Mouse (Mus musculus): ENCODE measurements around the gene Xlr4a. TPM values are rescaled to one million over a fixed set of nuclear protein-coding genes. Genes with fewer than 3 reads are reported as not detected.

The Xlr4a gene
- total RNA-seq, 2 experiments from 2014 or later, result not detected

DNA sequence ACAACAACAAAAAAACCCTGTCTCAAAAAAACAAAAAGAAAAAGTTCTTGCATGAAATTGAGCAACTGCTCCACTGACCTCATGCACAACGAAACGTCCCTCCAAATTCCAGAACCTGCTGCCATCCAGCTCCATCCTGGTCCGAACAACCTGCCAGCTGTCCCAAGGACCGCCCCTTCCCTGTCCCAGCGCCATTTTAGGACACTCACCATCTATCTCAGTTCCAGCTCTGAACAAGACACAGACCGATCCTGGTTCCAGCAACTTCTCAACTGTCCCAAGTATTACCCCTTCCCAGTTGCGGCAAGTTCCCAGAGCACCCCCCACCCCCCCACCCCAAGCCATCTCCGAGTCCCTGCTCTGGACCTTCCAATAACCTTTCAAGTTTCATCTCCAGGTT, 43.4 kb downstream of the Xlr4a start:
- intact Hi-C loops (cut with DNase I), result no loop called here
- Histone ChIP-seq H3K4me3 (no peak overlapping the region), H3K27ac (no peak overlapping the region)
- DNase-seq, result no peak
- TF ChIP-seq CTCF (IDR thresholded peaks at IDR 0.05), result no peak

DNA sequence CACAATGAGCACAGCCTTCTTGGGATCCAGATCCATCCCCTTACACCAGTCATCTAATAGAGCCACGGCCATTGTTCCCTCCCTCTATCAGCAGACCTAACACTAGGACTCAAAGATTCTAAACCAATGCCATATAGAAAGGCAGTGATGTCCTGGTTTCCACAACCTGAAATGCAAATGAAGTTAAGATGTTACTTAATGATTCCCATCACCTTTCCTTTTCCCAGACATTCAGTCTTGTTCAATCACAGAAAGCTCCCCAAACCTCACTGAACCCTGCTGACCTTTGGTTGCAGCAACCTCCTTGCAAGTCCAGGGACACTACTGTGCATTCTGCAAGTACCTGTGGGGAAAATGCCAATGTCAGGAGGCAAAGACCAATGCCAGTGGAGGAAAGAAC, 45.3 kb downstream of the Xlr4a start, which contains the start of gene Pnma5:
Gene Pnma5 (minus strand): TSS at position 101 of the 400 bp plus-strand sequence.
- DNase-seq, result no peak
- intact Hi-C loops (cut with DNase I), result no loop called here
- no peak for TF ChIP-seq CTCF (IDR thresholded peaks at IDR 0.05)
- Histone ChIP-seq H3K27ac (no peak within 1 kb of the TSS), H3K4me3 (no peak within 1 kb of the TSS)

Other genes starting within 250 kb of the Xlr4a start
- 10 to 100 TPM; 24.4 to 28.6 TPM for gene Cetn2, start 164.1 kb downstream of the Xlr4a start, total RNA-seq (2021)
- gene Nsdhl, start 163.9 kb downstream of the Xlr4a start, total RNA-seq (2021), result 1 to 10 TPM; 4.3 to 4.6 TPM
- 1 to 10 TPM in 1 of 2 experiments, under 1 TPM in 1; 0.82 to 2.5 TPM for gene Zfp185, start 95.1 kb downstream of the Xlr4a start, total RNA-seq (2021)
- gene Pnma5, start 45.4 kb downstream of the Xlr4a start, total RNA-seq (2021), result under 1 TPM in 1 of 2 experiments, not detected in 1; 0.14 TPM
- gene Pnma3, start 17.7 kb downstream of the Xlr4a start, total RNA-seq (2021), result not detected
- under 1 TPM in 1 of 2 experiments, not detected in 1; 0.11 TPM for gene Xlr3a, start 14.6 kb upstream of the Xlr4a start, total RNA-seq (2021)
- not detected for gene Gm14685, start 34.6 kb upstream of the Xlr4a start, total RNA-seq (2021)
- not detected for gene Xlr5b, start 66.3 kb upstream of the Xlr4a start, total RNA-seq (2021)
- not detected for gene DXBay18, start 67.0 kb upstream of the Xlr4a start, total RNA-seq (2021)
- not detected for gene Spin2d, start 94.5 kb upstream of the Xlr4a start, total RNA-seq (2021)
- gene Xlr3b, start 109.7 kb upstream of the Xlr4a start, total RNA-seq (2021), result 1 to 10 TPM in 1 of 2 experiments, under 1 TPM in 1; 0.17 to 4.8 TPM
- not detected for gene Xlr4b, start 131.9 kb upstream of the Xlr4a start, total RNA-seq (2021)
- gene F8a, start 145.8 kb upstream of the Xlr4a start, total RNA-seq (2021), result 1 to 10 TPM; 5.6 to 6.6 TPM
- gene Xlr4c, start 160.7 kb upstream of the Xlr4a start, total RNA-seq (2021), result not detected
- under 1 TPM in 1 of 2 experiments, not detected in 1; 0.22 TPM for gene Xlr3c, start 182.9 kb upstream of the Xlr4a start, total RNA-seq (2021)
- not detected for gene Xlr5a, start 210.5 kb upstream of the Xlr4a start, total RNA-seq (2021)
- not detected for gene Xlr5c, start 210.5 kb upstream of the Xlr4a start, total RNA-seq (2021)